Mouse (Mus musculus): Measurements from ENCODE around the gene Dscam. TPM values are rescaled to one million over a fixed set of nuclear protein-coding genes. Genes with fewer than 3 reads are reported as not detected.
"Not testable (repeated sequence)": the region's sequence is repeated elsewhere in the genome, so short reads cannot be mapped to it uniquely, and the experiment has no call there.

Gene Dscam
- total RNA-seq, 4 experiments from 2014 or later: 32.6 to 39.6 (median 34.8) TPM

DNA sequence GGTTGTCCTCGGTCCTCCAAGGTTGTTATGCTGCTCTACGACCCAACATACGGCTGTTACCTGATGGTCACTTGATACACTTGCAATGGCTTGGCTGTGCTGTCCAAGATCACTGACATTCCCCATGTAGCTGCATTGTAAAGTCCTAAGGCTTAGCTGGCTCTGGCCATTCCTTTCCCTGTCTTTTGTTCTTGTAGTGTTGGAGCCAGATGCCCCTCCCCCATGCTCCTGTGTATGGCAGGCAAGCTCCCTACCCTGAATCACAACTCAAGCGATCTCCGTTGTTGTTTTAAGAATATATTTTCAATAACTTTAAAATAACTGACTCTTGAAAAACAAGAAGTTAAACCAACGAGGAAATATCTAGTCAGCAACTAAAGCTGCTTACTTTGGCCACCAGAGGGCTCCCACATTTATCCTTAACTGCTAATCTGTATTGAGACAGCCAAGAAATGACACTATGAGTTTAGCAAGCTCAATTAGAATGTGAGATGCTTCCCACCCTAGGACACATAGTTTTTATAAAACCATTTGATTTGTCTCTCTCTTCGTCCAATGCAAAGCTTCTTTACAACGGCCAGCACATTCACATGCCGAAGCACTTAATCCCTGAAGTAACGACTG, 273.9 kb downstream of the Dscam start:
- peak in 1 of 2 experiments; percentile 24 for DNase-seq (ENCODE audit: low spot score in 2 of 2)

DNA sequence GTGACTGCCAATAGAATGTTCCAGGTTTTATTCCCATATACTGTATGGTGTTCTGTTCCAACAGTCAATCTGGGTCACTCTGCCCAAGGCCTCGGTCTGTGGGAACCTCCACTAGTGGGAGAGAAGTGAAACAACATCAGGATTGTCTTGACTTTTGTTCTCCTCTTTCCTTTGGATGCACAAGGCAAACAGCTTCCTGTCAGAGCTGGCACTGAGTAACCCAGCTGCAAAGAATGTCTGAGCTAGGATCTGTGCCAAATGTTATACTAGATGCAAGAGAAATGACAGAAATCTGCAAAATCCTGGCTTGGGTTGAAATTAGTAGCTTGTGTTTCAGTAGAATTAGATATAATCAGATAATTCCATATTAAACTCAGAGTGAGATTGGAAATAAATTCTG, 282.5 kb downstream of the Dscam start:
- DNase-seq (ENCODE audit: low spot score in 2 of 2): no peak

DNA sequence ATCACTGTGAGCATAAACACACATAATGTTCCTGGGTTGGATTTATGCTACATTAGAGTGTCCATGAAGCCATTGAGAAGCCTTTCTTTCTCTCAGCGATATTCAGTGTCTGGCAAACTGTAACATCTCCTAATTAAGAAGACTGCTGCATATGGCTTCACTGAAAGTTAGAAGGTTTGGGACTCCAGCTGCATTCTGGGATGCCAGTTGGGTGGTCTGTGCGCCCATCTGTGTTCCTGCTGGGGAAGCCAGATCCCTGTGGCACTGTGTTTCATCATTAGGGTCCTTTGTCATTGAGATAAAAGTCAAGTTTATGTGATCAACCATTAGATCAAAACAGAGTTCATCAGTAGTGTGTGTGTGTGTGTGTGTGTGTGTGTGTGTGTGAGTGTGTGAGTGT, 284.7 kb downstream of the Dscam start:
- DNase-seq (ENCODE audit: low spot score in 2 of 2): peak; percentile 19 to 22

DNA sequence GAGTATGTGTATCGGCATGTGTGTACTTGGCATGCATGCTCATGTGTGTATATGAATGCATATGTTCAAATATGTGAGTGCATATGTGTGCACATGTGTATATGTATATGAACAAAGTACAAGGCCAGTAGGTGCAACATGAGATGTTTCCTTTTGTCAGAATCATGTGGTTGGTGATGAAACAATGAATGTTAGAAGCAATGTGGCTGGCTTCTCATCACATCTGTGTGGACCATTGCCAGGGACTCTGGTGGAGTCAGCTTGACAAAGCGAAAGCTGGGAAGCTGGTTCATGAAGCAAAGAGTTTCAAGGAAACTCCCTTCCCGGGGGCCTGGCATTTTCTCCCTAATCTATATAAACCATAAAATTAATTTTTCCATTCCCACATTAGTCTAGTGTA, 286.0 kb downstream of the Dscam start:
- DNase-seq (ENCODE audit: low spot score in 2 of 2): not testable (repeated sequence)

DNA sequence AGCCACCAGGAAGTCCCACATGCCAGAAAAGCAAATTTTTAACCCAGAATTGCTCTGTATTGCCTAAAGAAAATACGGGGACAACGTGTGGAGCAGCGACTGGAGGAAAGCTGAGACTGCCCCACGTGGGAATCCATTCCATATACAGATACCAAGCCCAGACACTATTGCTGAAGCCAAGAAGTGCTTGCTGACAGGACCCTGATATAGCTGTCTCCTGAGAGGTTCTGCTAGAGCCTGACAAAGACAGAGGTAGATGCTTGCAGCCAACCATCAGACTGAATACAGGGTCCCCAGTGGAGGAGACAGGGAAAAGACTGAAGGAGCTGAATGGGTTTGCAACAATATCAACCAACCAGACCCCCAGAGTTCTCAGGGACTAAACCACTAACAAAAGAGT, 293.3 kb downstream of the Dscam start:
- no peak for DNase-seq (ENCODE audit: low spot score in 2 of 2)

DNA sequence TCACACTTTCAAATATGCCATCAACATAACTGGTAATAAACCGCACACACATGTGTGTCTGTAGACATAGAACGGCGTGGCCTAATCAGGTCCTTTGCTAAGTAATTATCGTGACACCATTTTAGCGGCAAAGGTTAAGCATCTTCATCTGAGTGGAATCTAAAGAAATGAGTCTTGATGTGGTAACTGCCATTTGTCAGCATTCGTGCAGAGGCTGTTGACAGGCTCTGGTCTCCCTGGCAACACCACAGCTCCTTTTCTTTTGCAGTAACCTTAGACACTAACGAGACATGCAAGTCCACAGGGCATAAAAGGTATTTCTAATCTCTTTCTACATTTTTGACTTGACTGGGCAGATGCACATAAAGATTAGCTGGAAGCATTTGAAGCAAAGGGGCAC, 297.8 kb downstream of the Dscam start:
- no peak for DNase-seq (ENCODE audit: low spot score in 2 of 2)

DNA sequence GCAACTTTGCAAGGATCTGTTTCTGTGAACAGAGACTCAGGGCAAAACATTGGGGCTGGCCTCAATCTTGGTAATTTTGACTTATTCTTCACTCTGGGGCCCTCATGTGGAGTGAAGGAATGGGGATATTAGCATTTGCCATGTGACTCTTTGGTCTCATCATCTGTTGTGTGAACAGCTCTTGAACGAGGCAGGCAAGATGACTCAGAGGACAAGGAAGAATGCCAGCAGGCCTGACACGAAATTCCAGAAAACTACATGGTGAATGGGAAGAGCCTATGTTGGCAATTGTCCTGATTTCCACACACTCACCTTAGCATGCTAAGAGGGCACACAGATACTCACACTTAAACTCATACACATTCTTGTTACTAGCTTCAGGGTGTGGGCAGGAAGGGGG, 313.0 kb downstream of the Dscam start:
- DNase-seq (ENCODE audit: low spot score in 2 of 2): peak in 1 of 2 experiments; percentile 48

DNA sequence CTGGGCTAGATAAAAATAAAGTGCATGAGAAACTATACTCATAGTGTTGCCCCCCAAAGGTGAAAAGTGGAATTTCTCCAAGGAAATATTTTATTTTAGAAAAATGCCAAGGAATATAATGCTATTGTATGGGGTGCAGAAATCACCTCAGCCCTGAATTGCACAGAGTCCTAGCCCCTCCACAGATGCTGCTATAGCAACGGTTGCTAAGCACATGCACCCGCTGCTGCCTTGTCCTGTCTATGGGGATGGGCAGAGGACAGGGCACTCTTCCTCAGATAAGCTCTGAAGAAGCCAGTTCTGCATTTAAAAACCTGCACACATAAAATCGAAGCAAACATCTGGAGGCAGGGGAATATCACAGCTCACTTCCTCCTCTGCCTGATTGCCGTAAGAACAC, 315.5 kb downstream of the Dscam start:
- DNase-seq (ENCODE audit: low spot score in 2 of 2): no peak

DNA sequence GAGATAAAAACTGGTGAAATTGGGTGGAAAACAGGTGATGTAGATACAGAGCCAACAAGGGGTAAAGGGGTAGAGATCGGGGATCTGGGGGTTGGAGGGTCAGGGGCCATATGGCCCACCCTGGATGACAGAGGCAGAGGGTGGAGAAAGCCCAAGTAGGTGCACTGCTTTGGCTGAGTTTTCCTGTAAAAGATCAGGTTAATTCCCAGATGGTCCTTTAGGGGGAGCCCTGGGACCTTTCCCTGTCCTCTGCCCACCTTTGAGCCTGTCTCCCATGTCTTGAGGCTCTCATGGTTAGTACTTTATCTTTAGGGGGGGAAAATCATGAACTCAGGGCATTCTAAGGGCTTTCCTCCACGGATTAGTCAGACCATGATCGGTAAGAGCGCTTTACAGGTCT, 318.2 kb downstream of the Dscam start:
- DNase-seq (ENCODE audit: low spot score in 2 of 2): peak in 1 of 2 experiments; percentile 41

DNA sequence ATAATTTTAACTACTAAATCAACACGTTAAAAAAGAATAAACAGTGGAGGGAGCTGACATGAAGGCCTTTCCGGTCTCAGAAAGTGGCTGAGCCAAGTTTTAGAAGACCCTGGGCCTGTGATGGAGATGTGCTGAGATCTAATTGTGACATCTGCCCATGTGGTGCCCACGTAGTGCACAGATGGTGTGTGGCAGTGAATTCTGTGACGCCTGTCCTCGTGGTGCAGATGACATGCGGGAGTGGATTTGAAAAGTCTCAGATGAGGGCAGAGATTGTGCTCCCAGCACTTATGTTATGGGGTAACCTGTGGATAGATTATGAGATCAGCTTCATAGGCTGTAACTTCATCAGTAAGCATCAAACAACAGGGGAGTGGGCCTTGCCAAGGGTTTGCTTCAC, 321.6 kb downstream of the Dscam start:
- DNase-seq (ENCODE audit: low spot score in 2 of 2): peak; percentile 49 to 51

DNA sequence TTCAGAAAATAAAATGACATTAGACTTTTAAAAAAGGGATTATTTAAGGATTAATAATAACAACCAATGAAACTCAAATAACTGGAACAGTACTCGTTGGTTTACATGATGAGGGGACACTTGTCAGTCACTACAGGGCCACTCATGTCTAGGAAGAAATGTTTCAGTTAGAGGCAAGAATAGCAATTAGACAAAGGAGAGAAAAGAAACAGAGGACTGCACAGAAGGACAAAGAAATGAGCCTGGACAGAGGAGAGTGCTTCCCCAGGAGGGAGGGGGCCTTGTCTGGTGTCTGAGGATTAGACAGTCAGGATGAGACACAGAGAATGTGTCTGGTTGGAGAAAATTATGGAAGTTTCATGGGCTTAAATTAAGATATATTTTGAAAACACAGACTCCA, 324.0 kb downstream of the Dscam start:
- no peak for DNase-seq (ENCODE audit: low spot score in 2 of 2)

DNA sequence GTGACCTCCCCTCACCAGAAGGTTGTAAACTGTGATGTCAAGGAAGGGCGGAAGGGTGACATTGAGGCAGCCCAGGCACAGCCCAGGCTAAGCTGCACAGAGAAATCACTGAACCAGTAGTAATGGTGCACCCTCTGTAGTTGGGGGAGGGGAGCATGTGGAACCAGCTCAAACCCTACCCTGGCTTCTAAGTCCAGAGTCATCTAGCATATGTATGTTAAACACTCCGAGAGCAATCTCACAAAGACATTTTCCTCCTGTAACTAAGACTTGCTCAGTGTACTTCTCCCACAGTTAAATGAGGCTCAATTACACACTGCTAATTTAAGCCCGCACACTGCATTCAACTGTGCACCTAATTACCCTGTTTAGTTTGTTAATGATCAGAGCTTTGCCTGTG, 324.4 kb downstream of the Dscam start:
- no peak for DNase-seq (ENCODE audit: low spot score in 2 of 2)

DNA sequence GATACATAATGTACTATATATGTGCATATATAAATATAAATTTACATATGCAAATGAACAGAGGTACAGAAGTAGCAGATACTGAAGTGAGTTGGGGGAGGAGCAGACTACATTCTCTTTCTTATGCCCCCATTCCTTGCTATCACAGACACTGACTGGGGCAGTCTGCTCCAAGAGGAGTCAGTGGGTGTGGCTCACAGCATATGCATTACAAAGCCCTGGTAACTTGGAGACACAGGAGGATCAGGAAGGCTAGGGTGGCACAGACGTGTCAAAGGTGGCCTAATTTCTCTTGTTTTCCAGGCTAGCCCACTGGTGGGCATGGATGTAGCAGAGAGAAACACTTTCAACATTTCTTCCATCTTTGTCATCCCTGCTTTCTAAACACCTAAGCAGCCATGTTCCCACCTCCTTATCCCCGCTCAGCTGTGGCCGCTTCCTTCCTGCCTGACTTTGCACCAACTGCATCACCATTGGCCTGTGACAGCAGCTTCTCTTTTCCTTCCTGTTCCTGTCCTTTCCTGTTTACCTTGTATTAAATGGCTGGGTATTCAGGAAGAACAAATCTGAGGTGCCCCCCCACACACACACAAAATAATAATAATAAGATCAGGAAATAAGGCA, 325.0 kb downstream of the Dscam start:
- no peak for DNase-seq (ENCODE audit: low spot score in 2 of 2)

DNA sequence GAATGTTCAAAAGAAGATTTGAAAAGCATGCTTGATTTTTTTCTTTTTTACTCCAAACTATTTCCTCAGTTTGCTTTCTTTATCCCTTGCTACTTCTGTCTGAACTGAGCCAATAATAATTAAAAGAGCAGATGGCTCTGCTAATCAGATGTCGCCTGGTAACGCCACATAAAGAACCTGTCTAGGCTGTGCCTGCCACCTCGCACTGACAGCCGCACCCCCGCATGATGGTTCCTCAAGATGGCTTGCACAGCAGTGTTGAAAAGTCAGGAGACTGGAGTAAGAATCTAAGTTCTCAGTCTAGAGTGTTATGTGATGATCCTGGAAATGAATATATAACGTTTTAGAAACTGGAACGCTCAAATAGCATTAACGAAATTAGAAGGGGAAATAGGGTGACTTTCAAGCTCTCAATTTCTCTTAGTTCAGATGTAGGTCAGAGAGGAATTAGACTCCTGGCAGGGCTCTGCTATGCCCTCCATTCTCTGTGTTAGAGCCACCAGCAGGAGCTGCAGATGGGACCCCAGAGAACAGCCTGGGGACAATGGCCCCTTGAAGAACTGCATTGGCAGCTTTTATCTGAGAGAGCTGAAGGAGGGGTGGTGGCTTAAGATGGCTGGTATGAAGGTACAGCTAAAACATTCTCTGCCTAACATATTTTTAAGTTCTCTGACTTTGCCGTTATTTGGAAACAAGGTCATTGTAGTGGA, 326.7 kb downstream of the Dscam start:
- peak; percentile 38 to 51 for DNase-seq (ENCODE audit: low spot score in 2 of 2)

DNA sequence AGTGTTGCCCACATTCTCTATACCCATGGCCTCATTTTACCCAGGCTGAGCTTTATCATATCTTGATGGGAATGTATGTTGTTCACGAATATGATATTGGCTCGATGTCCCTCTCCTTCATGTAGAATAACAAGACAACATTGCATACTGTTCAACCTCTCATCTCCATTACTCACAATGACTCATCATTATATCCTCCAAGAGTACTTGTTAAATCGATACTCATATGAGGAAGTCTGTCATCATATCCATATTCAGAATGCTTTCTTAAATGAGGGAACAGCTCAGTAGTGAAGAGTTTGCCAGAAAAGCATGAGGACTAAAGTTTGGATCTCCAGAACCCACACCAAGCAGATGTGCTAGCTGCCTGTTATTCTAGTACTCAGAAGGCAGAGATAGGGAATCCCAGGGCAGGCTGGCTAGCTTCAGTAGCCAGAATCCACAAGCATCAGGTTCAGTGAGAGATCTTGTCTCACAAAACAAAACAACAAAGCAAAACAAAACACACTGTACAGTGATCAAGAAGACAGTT, 327.7 kb downstream of the Dscam start:
- DNase-seq (ENCODE audit: low spot score in 2 of 2): no peak

DNA sequence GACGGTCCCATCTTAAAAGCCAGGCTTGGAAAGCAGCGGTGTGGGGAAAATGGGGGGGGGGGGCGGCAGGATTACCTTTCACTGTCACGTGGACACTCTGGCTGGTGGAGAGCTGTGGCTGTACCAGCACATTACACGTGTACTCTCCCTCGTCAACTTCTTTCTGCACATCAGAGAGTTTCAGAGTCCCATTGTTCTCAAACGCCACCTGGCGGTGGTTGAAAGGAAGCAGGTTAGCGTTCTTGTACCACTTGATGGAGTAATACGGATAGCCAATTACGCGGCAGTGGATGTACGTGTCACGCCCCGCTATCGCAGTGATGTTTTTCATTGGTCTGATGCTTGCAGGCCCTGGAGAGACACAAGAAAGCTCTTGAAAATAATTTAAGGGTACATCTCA, 350.9 kb downstream of the Dscam start:
- DNase-seq (ENCODE audit: low spot score in 2 of 2): peak; percentile 70 to 72

DNA sequence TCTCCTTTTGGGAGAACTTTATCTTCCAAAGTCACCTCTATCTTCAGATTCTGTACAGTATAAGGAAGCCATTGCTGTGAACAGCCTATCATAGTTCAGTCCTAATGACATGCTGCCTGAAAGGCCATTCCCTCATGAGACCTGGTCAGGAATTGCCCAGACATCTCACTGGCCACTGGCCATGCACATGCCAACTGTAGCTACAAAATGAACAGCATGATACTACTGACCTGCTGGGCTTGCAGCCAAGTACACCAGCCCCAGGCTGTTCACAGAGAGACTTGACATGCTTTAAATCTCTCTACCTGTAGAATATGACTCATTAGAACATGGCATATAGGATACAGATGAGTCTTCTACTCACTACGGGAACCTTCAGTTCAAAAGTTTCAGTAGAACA, 364.3 kb downstream of the Dscam start:
- DNase-seq (ENCODE audit: low spot score in 2 of 2): no peak

DNA sequence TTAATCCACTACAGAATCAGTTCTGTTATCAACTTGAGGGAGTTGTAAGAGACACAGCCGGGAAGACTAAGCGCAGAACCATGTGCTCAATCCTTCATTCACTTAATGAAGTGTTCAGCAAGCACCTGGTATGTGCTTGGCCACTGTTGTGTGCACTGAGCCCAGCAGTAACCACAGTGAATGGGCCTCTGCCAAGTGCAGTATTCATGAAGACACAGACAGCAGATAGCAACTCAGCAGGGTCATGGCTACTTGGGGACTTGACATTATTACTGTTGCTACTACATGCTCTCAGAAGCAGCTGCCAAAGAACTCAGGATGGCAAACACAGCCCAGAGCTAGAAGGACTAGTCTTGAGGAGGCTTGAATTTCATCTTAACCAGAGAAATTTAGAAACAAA, 367.9 kb downstream of the Dscam start:
- DNase-seq (ENCODE audit: low spot score in 2 of 2): no peak

DNA sequence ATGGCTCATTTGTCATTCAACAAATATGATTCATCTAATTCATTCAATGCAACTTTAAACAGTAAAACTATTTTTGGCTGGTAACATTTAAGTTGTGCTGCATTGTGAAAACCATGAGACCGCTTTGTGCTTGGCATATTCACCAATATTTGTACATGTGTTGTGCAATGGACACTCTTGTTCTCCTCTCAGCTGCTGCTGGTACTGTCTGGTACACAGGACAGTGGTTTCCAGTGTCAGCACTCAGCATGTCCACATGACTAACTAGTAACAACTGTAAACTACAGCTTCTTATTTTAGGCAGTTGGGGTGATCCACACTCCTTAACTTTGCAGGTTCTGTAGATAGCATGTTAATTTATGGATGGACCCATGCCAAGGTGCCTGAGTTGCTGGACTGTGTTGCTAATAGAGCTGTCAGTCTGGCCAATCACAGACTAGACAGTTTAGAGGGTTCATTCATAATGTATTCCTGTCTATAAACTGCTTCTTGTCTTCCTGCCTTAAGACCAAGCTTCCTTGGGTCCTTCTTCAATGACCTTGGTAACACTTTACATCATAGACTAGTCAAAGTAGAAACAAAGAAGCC, 368.8 kb downstream of the Dscam start:
- no peak for DNase-seq (ENCODE audit: low spot score in 2 of 2)

DNA sequence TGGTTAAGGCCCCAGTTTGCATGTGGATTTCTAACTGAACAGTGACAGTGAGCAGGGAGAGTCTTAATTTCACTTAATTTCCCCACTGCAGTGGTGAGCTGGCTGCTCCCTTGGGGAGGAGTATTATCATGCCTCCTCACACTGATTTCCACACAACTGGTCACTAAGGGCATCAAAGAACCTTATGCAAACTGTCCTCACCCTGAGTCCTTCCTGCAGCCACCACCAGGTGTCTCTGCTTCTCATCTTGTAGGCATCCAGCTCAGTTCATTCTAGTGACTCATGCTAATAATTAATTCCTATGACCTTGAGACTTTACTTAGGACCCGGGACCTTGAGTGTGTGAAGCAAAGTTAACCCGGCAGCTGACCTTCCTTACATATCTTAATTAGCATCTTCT, 375.1 kb downstream of the Dscam start:
- DNase-seq (ENCODE audit: low spot score in 2 of 2): peak in 1 of 2 experiments; percentile 43

DNA sequence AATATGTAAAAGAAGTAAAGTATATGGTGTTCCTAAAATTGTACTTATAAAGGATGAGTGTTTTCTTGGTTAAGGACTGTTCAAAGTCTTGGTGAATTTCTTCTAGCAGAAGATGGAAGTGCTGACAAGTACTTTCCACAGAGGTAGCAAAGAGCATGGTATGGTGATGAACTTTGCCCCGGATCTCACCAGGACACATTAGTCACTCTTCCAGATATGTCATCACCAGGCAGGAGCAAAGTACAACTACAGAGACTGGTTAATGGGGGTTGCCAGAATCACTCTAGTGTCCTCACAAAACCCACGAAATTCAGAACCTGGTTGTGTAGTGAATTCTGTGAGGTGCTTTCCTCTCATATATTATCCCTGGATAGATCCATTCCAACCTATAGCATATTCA, 379.2 kb downstream of the Dscam start:
- DNase-seq (ENCODE audit: low spot score in 2 of 2): no peak

DNA sequence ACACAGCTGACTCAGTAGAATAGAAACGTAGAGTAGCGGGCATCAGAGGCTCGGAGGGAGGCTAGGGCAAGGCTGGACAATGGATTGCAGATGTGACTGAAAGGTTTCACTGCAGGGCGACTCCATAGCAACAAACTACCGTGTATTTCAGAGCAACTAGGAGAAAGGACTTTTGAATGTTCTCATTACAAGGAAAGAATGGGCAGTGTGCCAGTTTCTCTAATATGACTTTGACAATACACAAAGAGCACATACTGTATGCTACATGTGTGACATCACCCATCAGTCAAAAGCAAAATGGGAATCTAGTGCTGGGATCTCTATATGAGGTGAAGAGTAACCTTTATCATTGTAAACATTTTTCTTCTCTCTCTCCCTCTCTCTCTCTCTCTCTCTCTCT, 382.3 kb downstream of the Dscam start:
- no peak for DNase-seq (ENCODE audit: low spot score in 2 of 2)
